Mouse (Mus musculus): Measurements from ENCODE around the gene Gtf2h4.

- TF ChIP-seq POLR2A (IDR thresholded peaks at IDR 0.05; ENCODE audit: low read depth, low read length) (peak; percentile 76), CTCF (IDR thresholded peaks at IDR 0.05; ENCODE audit: borderline replicate concordance, insufficient read depth, low read length) (no peak)
Measured at GRCm38 (mm10) chr17:35667334-35668065, 6.0 kb downstream of the Gtf2h4 start, which contains the start of gene Vars2.
